Mouse (Mus musculus) right cerebral cortex, adult 2 months (tissue): ENCODE results near the gene Dapp1.
"Not testable (repeated sequence)": the region's sequence is repeated elsewhere in the genome, so short reads cannot be mapped to it uniquely, and the experiment has no call there.

Source experiments
- DNase-seq, 2 experiments: peaks; one replicate each; pipeline ENCODE4 v3.0.0; 2021 to 2022; ENCODE audit warnings: low spot score in 2 of 2

Dapp1 gene

DNA sequence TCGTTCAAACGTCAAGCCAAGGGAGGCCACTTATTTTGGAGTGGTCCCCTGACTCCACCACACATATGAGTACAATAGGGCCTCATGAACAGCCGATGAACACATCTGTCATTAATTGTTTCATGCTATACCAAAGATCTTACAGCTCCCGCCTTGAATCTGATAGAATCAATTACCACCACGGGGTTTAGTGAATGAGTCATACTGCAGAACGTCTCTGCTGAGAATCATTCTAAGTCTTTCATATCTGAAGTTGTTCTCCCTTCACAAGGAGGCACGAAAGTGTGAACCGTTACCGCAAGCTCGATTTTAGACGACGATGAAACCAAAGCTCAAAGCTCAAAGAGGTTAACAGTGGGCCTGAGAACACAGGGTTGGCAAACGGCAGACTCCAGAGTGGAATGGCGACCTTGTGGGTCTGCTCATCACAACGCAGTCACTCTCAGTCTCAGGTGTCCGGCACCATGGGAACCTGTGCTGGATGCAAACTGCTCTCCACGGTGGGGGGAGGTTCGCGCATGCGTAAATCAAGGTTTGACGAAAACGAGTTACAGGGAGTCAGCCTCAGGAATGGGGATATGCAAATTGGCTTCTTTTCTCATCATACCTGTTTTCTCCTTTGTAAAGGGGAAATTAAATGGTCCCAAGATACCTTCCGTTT, 27.0 kb downstream of the Dapp1 start:
- no peak for DNase-seq

DNA sequence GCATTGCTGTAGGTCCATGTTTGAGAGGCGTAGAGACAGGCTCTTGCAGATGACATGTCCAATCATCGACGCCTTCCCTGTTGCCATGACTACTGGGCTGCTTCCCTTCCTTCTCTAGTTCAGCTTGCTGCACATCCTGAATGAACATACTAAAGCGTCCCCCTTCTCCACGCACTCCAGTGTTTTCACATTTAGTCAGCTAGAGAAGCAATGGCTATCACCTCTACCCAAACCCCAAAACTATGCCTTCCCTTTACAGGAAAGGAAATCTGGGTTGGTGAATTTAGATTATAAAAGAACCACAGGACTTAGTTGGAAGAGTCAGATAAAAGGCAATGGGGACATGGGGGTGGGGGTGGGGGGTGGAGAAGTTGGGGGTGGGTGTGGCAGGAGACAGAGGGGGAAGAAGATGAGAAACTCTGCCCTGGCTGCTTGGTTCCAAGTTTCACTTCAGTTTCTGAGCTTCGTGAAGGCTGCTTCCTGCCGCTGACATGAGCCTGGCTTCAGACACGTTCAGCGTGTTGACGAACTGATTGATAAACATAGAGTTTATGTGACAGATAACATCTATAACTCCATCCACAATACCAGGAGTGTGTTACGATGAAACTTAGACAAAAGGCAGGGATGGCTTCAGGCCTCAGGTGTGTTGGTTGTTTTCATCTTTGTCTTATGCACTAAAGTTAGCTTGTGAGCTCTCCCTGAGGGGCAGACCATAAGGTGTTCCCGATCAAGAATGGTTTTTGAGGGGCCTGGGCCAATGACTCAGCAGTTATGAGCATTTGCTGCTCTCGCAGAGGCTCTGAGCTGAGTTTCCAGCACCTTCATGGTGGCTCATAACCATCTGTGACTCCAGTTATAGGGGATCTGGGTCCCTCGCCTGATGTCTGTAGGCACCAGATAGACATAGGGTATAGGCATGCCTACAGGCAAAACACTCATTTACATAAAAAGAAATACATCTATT, 28.1 kb downstream of the Dapp1 start:
- DNase-seq, result peak; percentile 71

DNA sequence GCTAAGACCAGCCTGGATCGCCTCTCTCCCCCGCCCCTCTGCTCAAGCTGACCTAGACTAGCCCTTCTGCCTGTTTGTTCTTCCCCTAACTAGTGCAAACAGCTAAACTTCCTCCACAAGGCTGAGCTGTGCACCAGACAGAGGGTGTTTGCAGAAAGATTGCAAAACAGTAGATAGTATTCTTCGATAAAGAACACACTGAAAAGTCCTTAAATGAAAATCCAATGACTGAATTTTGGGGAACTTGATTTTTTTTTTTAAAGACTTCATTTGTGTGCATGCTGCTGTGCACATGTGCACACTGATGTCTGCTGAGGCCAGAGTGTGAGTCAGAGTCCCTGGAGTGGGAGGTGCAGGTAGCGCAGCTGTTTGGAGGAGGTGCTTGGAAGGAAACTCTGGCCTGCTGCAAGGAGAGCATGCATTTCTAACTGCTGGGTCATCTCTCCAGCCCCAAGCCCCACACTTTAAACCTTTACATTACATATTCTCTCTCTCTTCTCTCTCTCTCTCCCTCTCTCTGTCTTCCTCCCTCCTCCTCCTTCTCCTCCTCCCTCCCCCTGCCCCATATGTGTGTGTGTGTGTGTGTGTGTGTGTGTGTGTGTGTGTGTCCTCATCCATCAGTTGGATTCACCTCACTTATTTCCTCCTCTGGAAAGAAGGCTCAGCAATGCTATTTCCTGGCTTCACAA, 29.0 kb downstream of the Dapp1 start:
- peak; percentile 47 to 49 for DNase-seq

DNA sequence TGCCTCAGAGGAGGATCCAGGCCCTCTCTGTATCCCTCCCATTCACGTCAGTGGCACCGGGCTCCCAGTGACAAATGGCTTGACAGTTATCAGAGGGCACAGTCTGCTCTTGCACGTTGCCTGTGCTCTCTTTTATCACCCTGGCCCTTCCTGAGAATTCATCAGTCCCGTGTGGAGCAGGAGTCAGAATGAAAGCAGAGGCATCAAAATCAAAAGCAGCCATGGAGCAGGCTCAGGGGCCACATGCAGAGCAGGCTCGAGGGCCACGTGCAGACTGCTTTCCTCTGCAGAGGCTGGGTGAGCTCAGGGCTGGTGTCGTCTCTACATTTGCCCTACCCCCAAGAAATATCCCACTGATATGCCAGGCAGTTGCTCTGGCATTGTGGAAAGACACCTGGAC, 29.5 kb downstream of the Dapp1 start:
- DNase-seq, result no peak

DNA sequence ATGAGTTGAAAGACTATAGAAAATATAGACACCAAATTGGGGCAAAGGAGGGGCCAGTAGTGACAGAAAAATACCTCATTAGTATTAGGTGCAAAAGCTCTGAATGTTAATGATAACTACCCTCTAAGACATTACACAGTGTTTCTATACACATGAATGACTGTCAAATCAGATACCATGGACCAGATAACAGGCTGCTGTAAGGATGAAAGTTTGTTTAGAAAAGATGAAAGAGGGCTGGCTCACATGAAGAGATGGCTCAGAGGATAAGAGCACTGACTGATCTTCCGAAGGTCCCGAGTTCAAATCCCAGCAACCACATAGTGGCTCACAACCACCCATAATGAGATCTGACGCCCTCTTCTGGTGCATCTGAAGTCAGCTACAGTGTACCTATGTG, 30.0 kb downstream of the Dapp1 start:
- not testable (repeated sequence) for DNase-seq

DNA sequence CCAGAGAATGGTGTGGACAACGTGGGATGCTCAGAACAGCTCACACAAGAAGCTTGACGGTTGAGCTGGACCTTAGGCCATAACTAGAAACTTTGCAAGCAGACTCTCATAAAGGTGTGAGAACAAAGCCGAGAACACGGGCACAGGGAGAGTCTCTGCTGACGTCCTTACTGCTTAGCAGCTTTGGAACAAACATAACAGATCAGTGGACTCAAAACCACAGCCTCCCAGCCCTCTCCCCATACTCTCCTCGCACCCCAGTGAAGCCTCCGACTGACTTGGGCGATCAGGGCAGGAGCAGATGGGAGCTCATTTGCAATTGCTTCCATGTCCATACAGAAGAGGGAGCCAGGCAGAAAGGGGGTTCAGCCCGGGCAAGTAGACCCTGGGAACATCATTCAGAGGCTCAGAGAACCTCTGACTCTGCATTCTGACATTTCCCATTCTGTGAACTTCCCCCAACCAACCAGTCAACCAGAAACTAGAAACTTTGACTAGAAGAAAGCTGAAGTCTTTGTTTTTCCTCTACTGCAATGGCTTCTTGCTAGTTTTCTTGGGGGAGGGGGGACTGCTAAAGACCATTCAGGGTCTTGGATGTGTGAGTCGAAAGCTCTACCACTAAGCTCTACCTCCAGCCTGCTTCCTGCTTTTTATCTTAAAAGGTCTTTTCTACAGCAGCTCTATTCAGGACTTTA, 31.0 kb downstream of the Dapp1 start:
- no peak for DNase-seq

DNA sequence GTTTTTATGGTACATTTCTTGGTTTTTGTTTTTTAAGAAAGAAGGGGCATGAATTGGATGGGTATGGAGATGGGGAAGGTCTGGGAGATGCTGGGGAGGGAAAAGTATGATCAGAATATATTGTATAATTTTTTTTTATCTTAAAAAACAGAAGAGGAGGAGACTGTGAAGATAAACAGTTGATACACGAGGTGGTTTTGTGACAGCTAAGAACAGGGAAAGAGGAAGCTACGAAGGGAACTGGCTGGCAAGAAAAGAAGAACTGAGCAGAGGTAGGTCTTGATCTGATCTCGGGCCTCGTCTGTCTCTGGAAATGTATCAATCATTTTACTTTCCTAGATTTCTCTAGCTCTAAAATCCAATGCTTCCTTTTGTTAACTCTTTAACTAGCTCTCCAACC, 33.8 kb downstream of the Dapp1 start:
- DNase-seq, result no peak

DNA sequence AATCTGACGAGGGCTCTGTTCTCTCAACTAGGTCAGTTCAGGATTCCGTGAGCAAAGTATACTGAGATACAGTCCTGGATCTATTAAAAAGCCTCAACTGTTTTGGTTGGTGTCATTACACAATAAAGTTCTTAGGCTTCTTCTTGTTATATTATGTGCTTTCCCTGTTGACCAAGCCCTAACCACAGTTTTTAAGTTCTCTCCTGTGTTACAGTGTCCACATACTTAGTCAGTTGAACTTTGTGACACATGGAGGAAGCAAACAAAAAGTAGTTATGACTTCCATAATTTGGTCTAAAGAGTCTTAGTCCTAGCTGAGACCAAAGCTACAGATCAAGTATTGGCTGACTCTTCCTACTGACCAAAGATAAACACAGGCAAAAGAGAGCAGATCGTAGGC, 34.5 kb downstream of the Dapp1 start:
- no peak for DNase-seq

DNA sequence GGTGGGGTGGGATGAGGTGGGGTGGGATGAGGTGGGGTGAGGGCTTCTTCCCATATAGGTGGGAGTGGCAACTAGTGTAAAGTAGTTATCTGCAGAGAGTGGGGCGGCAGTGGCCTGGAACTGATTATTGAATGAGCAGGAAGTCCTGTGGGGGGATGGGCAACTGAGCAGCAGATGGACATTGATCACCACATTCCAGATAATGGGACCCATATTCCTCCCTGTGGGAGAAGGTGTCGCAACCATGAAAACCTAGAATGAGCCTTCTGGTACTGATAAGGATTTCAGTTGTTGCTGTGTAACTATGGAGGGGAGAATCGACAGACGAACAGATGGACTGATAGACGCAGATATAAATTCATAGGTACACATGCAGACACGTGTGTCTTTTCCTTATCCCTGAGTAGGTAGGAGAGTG, 37.6 kb downstream of the Dapp1 start:
- DNase-seq, result no peak

DNA sequence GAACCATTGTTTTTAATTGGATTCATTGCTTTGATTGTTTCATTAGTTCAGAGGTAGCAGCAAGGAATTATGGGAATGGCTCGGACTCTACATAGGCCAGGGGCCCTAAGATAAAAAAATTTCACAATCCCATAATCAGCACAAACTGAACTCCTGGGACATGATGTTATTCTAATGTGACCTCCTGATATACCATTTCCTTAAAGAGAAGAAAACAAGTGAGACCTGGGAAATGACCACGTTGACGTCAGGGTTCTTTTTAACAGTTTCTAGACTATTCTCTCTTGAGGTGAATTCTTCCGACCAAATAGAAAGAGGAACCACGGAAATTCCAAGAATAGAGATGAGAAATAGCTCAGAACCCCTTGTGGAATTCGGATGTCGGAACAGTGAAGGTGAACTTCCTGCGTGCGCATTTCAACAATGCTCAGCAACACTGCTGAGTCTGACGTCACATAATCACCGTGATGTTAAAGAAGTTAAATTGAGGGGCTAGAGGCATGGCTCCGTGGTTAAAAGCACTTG, 39.2 kb downstream of the Dapp1 start:
- DNase-seq, result no peak

DNA sequence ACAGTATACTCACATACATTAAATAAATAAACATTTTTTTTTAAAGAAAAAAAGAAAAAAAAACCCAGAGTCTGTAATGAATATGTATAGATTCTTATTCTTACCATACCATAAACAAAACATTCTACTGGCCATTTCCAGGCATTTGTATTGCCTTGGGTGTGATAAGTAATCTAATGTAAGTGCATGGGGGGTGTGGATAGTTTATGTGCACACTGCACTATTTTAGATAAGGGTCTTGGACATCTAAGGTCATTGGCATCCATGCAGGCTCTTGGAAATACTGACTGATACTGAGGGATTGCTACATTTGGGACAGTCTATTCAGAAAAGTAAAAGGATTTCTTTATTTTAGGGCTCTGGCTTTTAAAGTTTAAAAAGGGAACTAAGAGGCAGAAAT, 39.8 kb downstream of the Dapp1 start:
- DNase-seq, result no peak

DNA sequence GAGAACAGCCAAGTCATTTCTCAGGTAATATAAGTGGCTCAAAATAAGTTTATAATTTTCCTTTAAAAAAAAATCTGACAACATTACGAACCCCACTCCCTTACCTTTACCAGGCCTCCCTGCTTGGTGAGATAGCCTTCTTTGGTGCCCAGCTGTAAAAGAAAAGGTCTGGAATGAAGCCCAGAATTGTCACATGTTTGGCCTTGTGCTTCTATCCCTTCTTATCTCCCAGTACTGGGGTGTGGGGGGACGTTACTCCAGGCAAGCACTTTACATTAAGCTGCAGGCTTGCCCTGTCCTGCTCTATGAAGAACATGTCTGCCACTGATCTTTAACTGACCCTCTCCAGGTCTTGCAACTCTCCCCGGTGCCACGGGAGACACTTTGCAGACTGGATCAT, 40.6 kb downstream of the Dapp1 start:
- no peak for DNase-seq

DNA sequence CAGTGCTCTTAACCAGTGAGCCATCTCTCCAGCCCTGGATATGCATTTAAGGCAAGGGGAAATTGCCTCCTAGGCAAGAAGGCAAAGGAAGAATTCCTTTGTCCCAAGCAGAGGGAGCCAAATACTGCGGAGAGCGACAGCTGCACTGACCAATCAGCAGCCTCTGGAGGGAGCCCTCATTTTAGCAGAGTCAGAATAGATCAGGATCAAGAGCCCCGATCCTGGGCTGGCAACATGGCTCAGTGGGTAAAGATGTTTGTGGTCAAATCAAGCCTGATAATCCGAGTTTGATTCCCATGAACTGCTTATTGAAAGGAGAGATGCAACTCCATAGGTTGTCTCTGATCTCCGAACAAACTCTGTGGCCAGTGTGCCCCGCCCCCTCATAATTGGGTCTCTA, 42.7 kb downstream of the Dapp1 start:
- DNase-seq, result peak; percentile 32 to 49

DNA sequence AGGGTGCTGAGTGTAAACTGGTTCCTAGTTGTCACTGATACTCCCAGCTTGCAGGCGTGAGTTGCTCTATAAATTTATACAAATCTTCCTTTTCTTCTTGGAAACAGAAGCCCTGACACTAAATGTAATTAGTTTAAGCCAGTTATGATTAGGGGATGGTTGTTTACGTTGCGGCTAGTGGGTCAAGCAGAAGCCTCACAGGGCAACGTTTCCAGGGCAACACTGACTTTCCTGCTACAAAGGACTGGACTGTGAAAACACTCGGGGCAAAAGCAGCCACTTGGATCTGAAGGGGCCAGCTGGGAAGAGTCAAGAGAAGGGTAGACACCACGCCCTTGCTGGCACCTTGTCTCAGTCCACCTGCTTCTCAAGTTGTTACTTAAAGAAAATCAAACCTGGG, 44.8 kb downstream of the Dapp1 start:
- no peak for DNase-seq

DNA sequence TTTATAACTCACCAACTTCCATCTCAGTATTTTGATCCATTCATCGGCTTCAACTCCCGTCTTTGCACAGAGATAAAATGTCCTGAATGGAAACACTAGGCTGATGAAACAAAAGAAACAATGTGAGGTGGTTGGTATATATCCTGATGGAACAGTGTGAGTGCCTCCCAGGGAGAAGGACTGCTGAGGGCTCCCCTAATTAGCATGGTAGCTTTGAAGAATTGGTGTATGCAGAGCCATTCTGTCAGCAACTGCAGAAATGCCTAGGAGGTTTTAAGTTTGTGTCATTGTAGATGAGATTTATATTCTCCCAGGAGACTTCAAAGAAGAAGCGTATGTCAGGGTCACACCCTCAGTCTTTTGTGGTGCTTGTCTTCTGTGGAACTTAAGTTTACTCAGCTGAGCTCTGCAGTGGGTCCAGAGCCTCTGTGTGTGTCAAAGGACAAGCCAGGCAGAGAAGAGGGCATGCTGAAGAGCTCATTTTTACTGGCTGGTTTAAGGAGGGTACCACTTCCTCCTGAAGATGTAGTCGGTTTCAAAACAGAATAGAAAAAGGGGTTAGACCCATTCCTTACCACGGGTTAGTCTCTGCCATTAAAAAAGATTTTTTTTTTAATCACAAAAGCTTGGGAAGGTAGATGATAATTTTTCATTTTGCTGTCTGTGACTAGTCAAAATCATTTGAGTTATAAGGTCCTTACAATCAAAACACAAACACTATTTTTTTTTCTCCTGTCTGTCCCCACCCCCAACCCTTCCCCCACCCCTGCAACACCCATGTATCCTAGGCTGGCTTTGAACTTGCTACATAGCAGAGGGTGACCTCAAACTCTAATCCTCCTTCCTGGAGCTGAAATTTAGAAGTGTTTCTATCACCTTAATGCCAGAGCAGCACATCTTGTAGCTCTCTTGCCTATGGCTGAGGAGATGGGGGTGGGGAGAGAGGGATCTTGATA, 45.5 kb downstream of the Dapp1 start:
- DNase-seq, result no peak

DNA sequence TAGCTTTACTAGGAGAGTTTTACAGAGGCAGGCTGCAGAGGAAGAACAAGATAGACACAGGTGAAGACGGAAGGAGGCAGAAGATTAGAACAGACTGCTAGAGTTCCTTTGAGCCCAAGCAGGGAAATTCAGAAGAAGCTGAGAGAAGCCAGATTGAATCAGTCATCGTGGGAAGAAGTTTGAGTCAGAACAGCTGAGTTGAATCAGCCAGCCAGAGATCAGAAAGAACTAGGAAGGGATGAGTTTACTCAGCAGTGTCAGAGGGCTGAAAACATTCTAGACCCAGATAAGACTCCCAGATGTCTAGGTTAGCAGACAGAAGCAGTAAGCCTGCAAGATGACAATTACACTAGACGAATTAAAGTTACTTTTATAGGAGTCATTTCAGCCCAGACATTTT, 47.4 kb downstream of the Dapp1 start:
- no peak for DNase-seq

DNA sequence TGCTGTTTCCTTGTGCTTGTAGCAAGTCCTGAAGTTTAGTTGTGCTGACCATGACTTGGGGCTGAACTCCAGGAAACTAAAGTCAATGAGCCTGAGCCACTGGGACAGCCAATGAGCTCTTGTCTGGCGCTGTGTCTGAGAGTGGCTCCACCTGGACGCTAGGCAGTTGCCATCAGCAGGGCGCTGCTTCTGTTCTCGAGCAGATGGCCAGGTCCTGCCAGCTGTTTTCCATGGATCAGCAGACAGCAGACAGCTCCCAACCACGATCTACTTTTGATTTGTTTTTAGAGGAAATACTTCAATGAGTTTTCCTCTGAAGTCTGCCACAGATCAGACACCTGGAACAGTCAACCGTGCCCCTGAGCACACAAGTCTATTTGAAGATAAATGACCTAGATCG, 48.6 kb downstream of the Dapp1 start:
- no peak for DNase-seq

DNA sequence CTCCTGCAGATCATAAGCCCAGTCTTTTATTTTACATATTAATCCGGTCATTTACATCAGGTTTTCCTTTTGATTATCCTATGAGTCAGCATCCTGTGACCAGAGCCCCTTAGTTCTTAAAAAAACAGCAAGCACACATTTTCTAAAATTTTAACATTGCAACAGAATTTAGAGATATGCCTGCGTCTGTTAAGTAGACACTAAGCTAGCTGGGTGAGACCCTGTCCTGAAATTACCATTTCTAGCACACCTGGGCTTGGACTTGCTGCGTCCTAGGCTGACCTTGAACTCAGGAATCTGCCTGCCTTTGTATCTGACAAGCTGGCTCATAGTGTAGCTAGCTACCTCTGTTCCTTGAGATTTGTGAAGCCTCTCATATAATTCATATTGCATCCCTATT, 51.4 kb downstream of the Dapp1 start:
- DNase-seq, result no peak

DNA sequence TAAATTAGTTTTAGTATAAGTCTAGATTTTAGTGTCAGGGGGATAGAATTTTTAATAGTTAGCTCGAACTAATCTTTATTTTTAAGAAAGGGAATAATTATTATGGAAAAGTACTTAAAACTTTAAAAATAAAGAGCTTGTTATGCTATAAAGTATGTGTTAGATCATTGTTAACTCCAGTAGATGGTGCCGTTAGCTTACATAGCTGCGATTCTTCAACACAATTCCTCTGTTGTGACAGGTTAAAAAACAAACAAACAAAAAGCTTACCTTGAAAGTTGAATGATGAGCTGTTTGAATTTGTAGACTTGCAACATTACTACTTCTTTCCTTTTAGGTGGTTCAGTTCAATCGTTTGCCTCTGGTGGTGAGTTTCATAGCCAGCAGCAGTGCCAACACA, 54.3 kb downstream of the Dapp1 start:
- no peak for DNase-seq

DNA sequence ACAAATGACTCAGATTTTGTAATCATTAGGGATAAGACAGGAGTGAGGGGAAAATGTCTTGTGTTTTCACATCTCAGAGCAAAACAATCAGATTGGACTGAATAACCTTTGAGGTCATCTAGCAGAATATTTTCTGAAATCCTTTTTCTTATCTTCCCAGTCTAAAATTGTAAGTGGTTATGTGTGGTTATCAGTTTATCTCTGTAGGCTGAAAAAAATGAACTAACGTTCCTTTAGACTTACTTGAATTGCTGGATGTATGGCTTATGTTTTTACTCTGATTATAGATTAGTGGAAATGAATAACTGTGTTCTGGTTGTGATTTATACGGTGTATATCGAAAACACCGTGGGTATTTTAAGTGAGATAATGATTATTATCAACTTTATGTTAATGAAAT, 60.8 kb downstream of the Dapp1 start:
- DNase-seq, result no peak

DNA sequence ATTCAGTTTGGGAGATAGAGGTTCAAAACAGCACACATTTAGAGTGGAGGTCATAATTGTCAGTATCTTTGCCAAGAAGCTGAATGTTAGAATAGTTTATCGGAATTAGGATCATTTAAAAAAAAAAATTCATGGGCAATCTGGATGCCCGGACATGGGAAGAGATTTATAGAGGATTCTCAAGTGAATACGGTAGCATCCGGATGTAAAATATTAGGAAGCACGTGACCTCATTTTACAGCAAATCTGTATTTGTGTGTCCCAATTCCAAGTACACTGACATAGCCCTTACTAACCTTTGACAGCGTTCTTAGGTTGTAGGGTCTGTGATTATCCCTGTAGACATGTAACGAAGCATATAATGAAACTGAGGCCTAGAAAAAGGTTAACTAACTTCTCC, 61.9 kb downstream of the Dapp1 start:
- DNase-seq, result no peak
